Comparison of ENCODE assay signal across 7 mouse cellular contexts in genomic region chr4:93551086-93551485, GRCm38 (mm10).
DNase-seq lines count a peak whose midpoint lies in the region; ATAC-seq and TF ChIP-seq lines count a peak whose summit lies in the region.

No protein-coding gene starts in this region.

- no peaks in the 10 kb centered on the region for H3K36me3 ChIP-seq in intestine, postnatal 0 days (ENCODE audit: control insufficient read depth, insufficient read depth)

- H3K9me3 ChIP-seq in intestine, postnatal 0 days (ENCODE audit: control insufficient read depth), result no peaks in the 10 kb centered on the region

- no peak overlapping the region for H3K4me3 ChIP-seq in intestine, postnatal 0 days (ENCODE audit: low read depth, low read length)

- no peak overlapping the region for H3K9ac ChIP-seq in intestine, postnatal 0 days (ENCODE audit: low read depth, low read length)

- H3K4me1 ChIP-seq in intestine, postnatal 0 days (replicated peaks; ENCODE audit: control insufficient read depth, insufficient read depth, low read length), result no peaks in the 10 kb centered on the region

- H3K4me2 ChIP-seq in intestine, postnatal 0 days (replicated peaks; ENCODE audit: low read depth), result no peak overlapping the region

- H3K27me3 ChIP-seq in intestine, postnatal 0 days (replicated peaks; ENCODE audit: control insufficient read depth, insufficient read depth, low read length), result no peaks in the 10 kb centered on the region

- peak; percentile 66 for DNase-seq in urinary bladder, postnatal 14 days (ENCODE audit: low spot score)
- DNase-seq in urinary bladder, postnatal 10 days (ENCODE audit: low spot score), result no peak
- DNase-seq in cerebellum, postnatal 25 days, result peak; percentile 65 to 82
- DNase-seq in heart, postnatal 36 days, result peak; percentile 52 to 55
- DNase-seq in left cerebral cortex, postnatal 25 days (ENCODE audit: low spot score in 2 of 2), result peak; percentile 27 to 66
- peak; percentile 20 to 34 for DNase-seq in right cerebral cortex, postnatal 36 days (ENCODE audit: low spot score in 2 of 2)

- TF ChIP-seq CTCF in intestine, postnatal 0 days (IDR thresholded peaks at IDR 0.05; ENCODE audit: low read depth), result no peak

- H3K27ac ChIP-seq in intestine, postnatal 0 days (ENCODE audit: low read depth, low read length), result no peak overlapping the region

- no peak for ATAC-seq in intestine, postnatal 0 days

- intact Hi-C loops in heart, postnatal 36 days (cut with DNase I), result no loop called here
- intact Hi-C loops in left cerebral cortex, postnatal 25 days (cut with DNase I), result no loop called here
